Mouse (Mus musculus): ENCODE results near the gene Pde4d. TPM values are rescaled to one million over a fixed set of nuclear protein-coding genes. Genes with fewer than 3 reads are reported as not detected.

Gene Pde4d
- total and polyA plus RNA-seq, 3 experiments, result 18.5 to 18.8 TPM; not detected in 1

DNA sequence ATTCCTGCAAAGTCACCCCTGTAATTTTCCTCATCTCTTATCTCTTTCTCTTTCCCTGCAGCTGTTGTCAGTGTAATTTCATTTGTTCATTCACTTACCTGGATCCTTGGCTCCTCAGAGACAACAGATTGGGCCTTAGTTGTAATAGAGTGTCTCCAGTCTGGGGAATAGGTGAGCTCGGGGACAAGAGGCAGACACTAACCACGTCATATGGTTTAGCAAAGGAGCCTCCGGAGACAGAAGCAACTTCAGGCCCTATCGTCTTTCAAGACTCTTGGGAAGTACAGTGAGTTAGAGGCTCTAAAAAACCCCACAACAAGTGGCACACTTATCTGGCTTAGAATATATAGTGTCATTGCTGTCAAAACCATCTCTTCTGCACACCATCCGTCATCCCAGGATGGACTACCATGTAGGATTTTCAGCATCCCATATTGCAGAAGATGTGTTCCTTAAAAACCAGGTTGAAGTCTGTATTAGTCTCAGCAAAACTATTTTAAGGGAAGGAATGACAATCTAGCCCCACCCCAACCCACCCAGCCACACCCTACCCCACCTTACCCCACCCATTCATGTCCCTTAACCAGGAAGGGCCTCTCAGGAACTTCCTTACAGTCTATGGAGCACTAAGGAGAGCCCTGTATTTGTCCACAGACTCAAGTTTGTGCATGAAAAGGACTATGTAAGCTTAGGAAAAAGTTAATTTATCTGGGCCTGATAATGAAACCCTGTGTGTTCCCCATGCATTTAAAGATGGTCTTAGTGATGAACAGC, 1356.6 kb downstream of the Pde4d start:
- H3K4me1 ChIP-seq (ENCODE audit: control insufficient read depth in 1 of 2, insufficient read depth in 2 of 2, low read length in 2 of 2), result peaks cover 19 to 21% of the 10 kb centered on the region in 2 experiments
- H3K79me2 ChIP-seq (ENCODE audit: control insufficient read depth, insufficient read depth, low read length, poor library complexity), result peaks cover 4% of the 10 kb centered on the region; the same call in 1 of the 2 replicates
- TF ChIP-seq USF1 (IDR thresholded peaks at IDR 0.05; ENCODE audit: low read depth, low read length) (no peak), CHD1 (IDR thresholded peaks at IDR 0.05; ENCODE audit: low read depth, low read length) (no peak), ZMIZ1 (IDR thresholded peaks at IDR 0.05; ENCODE audit: low read depth, low read length) (no peak), TCF12 (IDR thresholded peaks at IDR 0.05; ENCODE audit: low read depth, low read length) (0 out of 2 replicates have a peak, but pooled peaks have one; percentile 28), ZC3H11A (IDR thresholded peaks at IDR 0.05; ENCODE audit: low read depth, low read length) (no peak), HCFC1 (IDR thresholded peaks at IDR 0.05; ENCODE audit: low read depth, low read length) (no peak), ETS1 (IDR thresholded peaks at IDR 0.05; ENCODE audit: low read depth, low read length) (peak; percentile 54), SIN3A (IDR thresholded peaks at IDR 0.05; ENCODE audit: low read length) (no peak), MYB (IDR thresholded peaks at IDR 0.05; ENCODE audit: low read depth, low read length) (no peak), TAL1 (IDR thresholded peaks at IDR 0.05; ENCODE audit: low read length) (peak; percentile 29; the same call in 1 of the 2 replicates)
- H3K4me3 ChIP-seq (ENCODE audit: control insufficient read depth in 1 of 2, insufficient read depth in 1 of 2, low read depth in 2 of 2, low read length in 2 of 2), result no peak overlapping the region
- no peaks in the 10 kb centered on the region for H3K27me3 ChIP-seq (ENCODE audit: control insufficient read depth in 1 of 2, insufficient read depth in 2 of 2, low read length in 2 of 2)
- DNase-seq (ENCODE audit: low read depth, low spot score), result peak; percentile 13
- H3K27ac ChIP-seq (ENCODE audit: control insufficient read depth, low read depth, low read length), result no peak overlapping the region
- H3K36me3 ChIP-seq (ENCODE audit: control insufficient read depth in 1 of 2, insufficient read depth in 2 of 2, low read length in 2 of 2), result peaks cover 8 to 36% of the 10 kb centered on the region in 2 experiments
- no peak overlapping the region for H3K9ac ChIP-seq (ENCODE audit: control insufficient read depth, low read depth, low read length, poor library complexity, severe bottlenecking)
- no peaks in the 10 kb centered on the region for H3K9me3 ChIP-seq (replicated peaks; ENCODE audit: insufficient read depth, low read length)

DNA sequence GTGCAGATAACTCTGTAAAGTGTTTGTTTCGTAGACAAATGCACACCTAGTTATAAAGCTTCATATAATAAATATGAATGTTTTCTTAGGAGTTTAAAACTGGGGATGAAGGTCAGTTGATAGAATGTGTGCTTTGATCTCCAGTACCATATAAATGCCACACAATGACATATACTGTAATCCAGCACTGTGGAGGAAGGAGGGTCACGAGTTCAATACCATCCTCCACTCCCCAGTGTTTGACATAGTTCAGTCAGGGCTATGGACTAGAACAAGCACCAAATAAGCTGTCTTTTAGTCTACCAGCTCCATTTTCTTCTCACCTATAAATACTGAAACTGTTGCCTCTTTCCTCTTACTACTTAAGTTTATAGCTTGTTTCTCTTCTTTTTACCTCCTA, 1357.3 kb downstream of the Pde4d start:
- no peak overlapping the region for H3K4me3 ChIP-seq (ENCODE audit: control insufficient read depth in 1 of 2, insufficient read depth in 1 of 2, low read depth in 2 of 2, low read length in 2 of 2)
- H3K9ac ChIP-seq (ENCODE audit: control insufficient read depth, low read depth, low read length, poor library complexity, severe bottlenecking), result no peak overlapping the region
- no peak overlapping the region for H3K27ac ChIP-seq (ENCODE audit: control insufficient read depth, low read depth, low read length)
- DNase-seq (ENCODE audit: low read depth, low spot score), result no peak
- peaks cover 4% of the 10 kb centered on the region; the same call in 1 of the 2 replicates for H3K79me2 ChIP-seq (ENCODE audit: control insufficient read depth, insufficient read depth, low read length, poor library complexity)
- peaks cover 7 to 36% of the 10 kb centered on the region in 2 experiments for H3K36me3 ChIP-seq (ENCODE audit: control insufficient read depth in 1 of 2, insufficient read depth in 2 of 2, low read length in 2 of 2)
- H3K4me1 ChIP-seq (ENCODE audit: control insufficient read depth in 1 of 2, insufficient read depth in 2 of 2, low read length in 2 of 2), result peaks cover 19 to 21% of the 10 kb centered on the region in 2 experiments
- no peaks in the 10 kb centered on the region for H3K27me3 ChIP-seq (ENCODE audit: control insufficient read depth in 1 of 2, insufficient read depth in 2 of 2, low read length in 2 of 2)
- TF ChIP-seq POLR2A (IDR thresholded peaks at IDR 0.05; ENCODE audit: control insufficient read depth in 1 of 2, insufficient read depth in 1 of 2, low read depth in 1 of 2, low read length in 2 of 2, poor library complexity in 1 of 2) (no peak), USF2 (IDR thresholded peaks at IDR 0.05; ENCODE audit: borderline replicate concordance in 1 of 2, insufficient read depth in 1 of 2, low read depth in 1 of 2, low read length in 2 of 2) (no peak), TAL1 (IDR thresholded peaks at IDR 0.05; ENCODE audit: low read length) (no peak), EP300 (IDR thresholded peaks at IDR 0.05; ENCODE audit: low read depth in 1 of 2, low read length in 2 of 2) (no peak), TCF12 (IDR thresholded peaks at IDR 0.05; ENCODE audit: low read depth, low read length) (no peak)
- no peaks in the 10 kb centered on the region for H3K9me3 ChIP-seq (replicated peaks; ENCODE audit: insufficient read depth, low read length)

Data from MEL (cell line).